Mouse (Mus musculus) MEL (cell line): ENCODE results near the gene Ccdc194.

Experiments used
- BHLHE40 ChIP-seq: IDR thresholded peaks from 2 replicates; pipeline ENCODE4 v1.6.1; 2012; ENCODE audit warnings: low read depth, mild to moderate bottlenecking, inconsistent platforms, low read length, improper control_type of control experiment, borderline replicate concordance
- CTCF ChIP-seq, 3 experiments: IDR thresholded peaks in 2 of 3; conservative IDR thresholded peaks in 1 of 3; 2 replicates each; pipeline ENCODE4 v1.5.1; 2011 to 2012; ENCODE audit warnings: low read length in 3 of 3, low read depth in 2 of 3, mild to moderate bottlenecking in 2 of 3, improper control_type of control experiment in 1 of 3, inconsistent platforms in 1 of 3, mixed read lengths in 1 of 3, moderate library complexity in 1 of 3; ENCODE audit not compliant: control insufficient read depth in 1 of 3, insufficient read depth in 1 of 3, poor library complexity in 1 of 3, severe bottlenecking in 1 of 3
- EP300 ChIP-seq, 2 experiments: IDR thresholded peaks; 2 replicates each; pipeline ENCODE4 v1.6.1; 2011; ENCODE audit warnings: improper control_type of control experiment in 2 of 2, low read length in 2 of 2, low read depth in 1 of 2, mild to moderate bottlenecking in 1 of 2
- ETS1 ChIP-seq: IDR thresholded peaks from 2 replicates; pipeline ENCODE4 v1.6.1; 2012; ENCODE audit warnings: low read depth, mild to moderate bottlenecking, inconsistent platforms, low read length, improper control_type of control experiment, moderate library complexity
- GABPA ChIP-seq: IDR thresholded peaks from 2 replicates; pipeline ENCODE4 v1.6.1; 2012; ENCODE audit warnings: low read depth, mild to moderate bottlenecking, inconsistent platforms, low read length, improper control_type of control experiment, moderate library complexity
- MXI1 ChIP-seq: IDR thresholded peaks from 2 replicates; pipeline ENCODE4 v1.6.1; 2011; ENCODE audit warnings: mild to moderate bottlenecking, low read depth, low read length, improper control_type of control experiment
- NRF1 ChIP-seq: IDR thresholded peaks from 2 replicates; pipeline ENCODE4 v1.6.1; 2014; ENCODE audit warnings: low read depth, mild to moderate bottlenecking, inconsistent platforms, low read length, improper control_type of control experiment, moderate library complexity; ENCODE audit not compliant: poor library complexity, insufficient read depth, severe bottlenecking
- POLR2A ChIP-seq, 2 experiments: IDR thresholded peaks; 2 replicates each; pipeline ENCODE4 v1.6.1; 2011 to 2012; ENCODE audit warnings: low read length in 2 of 2, mild to moderate bottlenecking in 2 of 2, control low read depth in 1 of 2, improper control_type of control experiment in 1 of 2, low read depth in 1 of 2, moderate library complexity in 1 of 2; ENCODE audit not compliant: control insufficient read depth in 1 of 2, insufficient read depth in 1 of 2, poor library complexity in 1 of 2
- POLR2AphosphoS2 ChIP-seq: IDR thresholded peaks from 2 replicates; pipeline ENCODE4 v1.6.1; 2011; ENCODE audit warnings: low read length, improper control_type of control experiment
- SMC3 ChIP-seq: IDR thresholded peaks from 2 replicates; pipeline ENCODE4 v1.6.1; 2011; ENCODE audit warnings: low read depth, low read length, improper control_type of control experiment

DNA sequence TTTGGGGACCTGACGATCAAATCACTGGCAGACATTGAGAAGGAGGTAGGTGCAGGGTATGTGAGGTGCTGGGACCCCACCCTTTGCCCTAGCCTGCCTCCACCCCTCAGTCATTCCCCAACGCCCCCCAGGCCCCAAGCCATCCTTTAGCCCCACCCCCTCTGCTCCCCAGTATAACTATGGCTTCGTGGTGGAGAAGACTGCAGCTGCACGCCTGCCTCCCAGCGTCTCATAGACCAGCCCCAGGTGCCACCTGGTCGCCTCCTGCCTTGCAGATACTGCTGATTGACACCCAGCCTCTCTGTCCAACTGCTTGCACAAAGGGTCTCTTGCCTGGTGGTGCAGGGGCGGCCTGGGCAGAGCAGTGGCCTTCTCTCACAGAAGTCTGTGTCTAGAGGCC, 22.1 kb upstream of the Ccdc194 start:
- TF ChIP-seq SMC3 (no peak), BHLHE40 (no peak), CTCF (IDR thresholded peaks at IDR 0.05 in 2 of 3, conservative IDR thresholded peaks at IDR 0.05 in 1 of 3; ENCODE audit: control insufficient read depth in 1 of 3, insufficient read depth in 1 of 3, low read depth in 2 of 3, low read length in 3 of 3, poor library complexity in 1 of 3, severe bottlenecking in 1 of 3) (no peak), POLR2AphosphoS2 (no peak), EP300 (IDR thresholded peaks at IDR 0.05; ENCODE audit: low read depth in 1 of 2, low read length in 2 of 2) (no peak), POLR2A (IDR thresholded peaks at IDR 0.05; ENCODE audit: control insufficient read depth in 1 of 2, insufficient read depth in 1 of 2, low read depth in 1 of 2, low read length in 2 of 2, poor library complexity in 1 of 2) (no peak), GABPA (no peak), ETS1 (no peak), MXI1 (no peak), NRF1 (no peak)
